Mouse (Mus musculus): ENCODE results near the gene Ufc1.
A peak's percentile ranks its signal among the peaks of the same experiment; 100 is the strongest.

The Ufc1 gene

GRCm38 (mm10) chr1:171271196-171271595, 23.6 kb downstream of the Ufc1 start:
- DNase-seq (ENCODE audit: low read depth, low spot score): no peak

GRCm38 (mm10) chr1:171270573-171270900, 24.3 kb downstream of the Ufc1 start:
- DNase-seq (ENCODE audit: low read depth, low spot score): peak; percentile 76

- peak; percentile 93 for DNase-seq (ENCODE audit: low read depth, low spot score)
Observed at GRCm38 (mm10) chr1:171269848-171270572, 24.8 kb downstream of the Ufc1 start, which contains the start of gene B4galt3. Gene B4galt3, plus strand, starts transcription at chr1:171270328.

GRCm38 (mm10) chr1:171268341-171268740, 26.5 kb downstream of the Ufc1 start:
- no peak for DNase-seq (ENCODE audit: low read depth, low spot score)

- no peak for DNase-seq (ENCODE audit: low read depth, low spot score)
Observed at GRCm38 (mm10) chr1:171265971-171266744, 28.7 kb downstream of the Ufc1 start.

- peak; percentile 76 for DNase-seq (ENCODE audit: low read depth, low spot score)
Observed at GRCm38 (mm10) chr1:171263666-171264461, 31.0 kb downstream of the Ufc1 start.

DNA sequence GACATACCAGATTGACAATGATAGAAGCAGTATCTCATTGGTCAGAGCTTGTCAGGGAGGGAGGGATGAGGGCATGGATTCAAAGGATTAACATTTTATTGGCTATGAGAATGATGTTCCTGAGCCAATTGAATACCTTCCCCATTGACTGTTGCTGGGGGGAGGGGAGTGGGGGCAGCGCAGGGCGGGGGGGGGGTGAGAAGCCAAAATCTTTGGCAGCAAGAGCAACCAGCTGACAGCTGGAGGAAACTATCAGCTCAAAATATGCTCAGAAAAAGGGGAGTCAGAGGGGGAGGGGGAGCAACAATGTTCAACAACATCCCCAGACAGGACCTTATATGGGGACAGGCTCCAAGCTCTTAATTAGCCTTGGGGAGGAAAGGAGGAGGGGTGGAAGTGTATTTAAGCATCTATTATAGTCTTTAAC, 31.6 kb downstream of the Ufc1 start:
- no peak for DNase-seq (ENCODE audit: low read depth, low spot score)

DNA sequence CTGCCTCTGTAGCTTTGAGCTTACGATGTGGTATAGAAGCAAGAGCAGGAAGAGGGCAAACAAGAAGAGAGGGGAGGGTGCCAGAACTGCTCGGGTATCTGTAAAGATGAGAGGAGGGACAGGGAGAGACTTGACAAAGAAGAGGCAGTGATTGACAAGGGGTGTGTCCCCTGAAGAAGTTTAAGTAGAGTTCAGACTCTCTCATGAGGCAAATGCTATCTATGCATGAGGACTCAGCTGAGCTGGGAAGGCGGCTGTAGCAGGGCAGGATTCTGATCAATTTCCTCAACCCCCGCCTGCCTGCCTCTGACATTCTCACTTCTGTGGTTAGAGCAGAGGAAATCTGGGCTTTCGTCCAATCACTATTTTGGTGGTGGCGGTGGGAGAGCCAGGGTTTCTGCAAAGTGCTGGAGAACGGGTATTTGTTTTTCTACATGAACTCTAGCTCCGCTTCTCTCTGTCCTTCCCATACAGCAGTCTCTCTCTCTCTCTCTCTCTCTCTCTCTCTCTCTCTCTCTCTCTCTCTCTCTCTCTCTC, 32.2 kb downstream of the Ufc1 start:
- no peak for DNase-seq (ENCODE audit: low read depth, low spot score)

DNA sequence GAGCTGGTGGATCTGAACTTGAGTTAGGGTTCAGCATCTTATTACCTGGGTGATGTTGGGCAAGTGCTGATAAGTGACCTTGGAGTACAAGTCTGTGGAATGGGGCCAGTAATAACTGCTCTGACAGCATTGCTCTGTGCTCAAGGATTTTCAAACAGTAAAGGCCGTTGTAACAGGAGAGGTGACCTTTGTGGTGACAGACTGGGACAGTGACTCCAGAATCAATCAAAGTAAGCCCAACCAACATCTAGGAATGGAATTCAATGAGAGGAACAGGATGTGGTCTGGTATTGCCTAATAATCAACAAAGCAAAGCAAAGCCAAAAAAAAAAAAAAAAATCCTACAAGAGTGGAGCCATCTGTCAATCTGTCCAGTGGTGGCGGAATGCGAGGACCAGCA, 34.5 kb downstream of the Ufc1 start:
- no peak for DNase-seq (ENCODE audit: low read depth, low spot score)

- no peak for DNase-seq (ENCODE audit: low read depth, low spot score)
Observed at GRCm38 (mm10) chr1:171258921-171259320, 35.9 kb downstream of the Ufc1 start.

DNA sequence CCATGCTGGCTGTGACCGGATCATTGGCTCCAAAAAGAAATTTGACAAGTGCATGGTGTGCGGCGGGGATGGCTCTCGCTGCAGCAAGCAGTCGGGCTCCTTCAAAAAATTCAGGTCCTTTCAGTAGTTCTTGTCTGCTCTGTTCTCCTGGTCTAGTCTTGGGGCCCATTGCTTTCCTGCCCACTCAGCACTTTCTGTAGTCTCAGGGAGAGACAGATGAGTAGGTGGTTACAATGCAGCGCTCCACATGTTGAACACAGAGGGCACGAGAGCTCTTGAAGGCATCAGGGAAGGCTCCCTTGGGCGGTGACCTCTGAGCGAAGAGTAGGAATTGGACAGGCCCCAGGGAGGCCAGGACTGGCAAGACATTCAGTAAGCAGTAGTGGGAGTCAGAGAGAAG, 37.0 kb downstream of the Ufc1 start:
- DNase-seq (ENCODE audit: low read depth, low spot score): no peak

- DNase-seq (ENCODE audit: low read depth, low spot score): peak; percentile 87
Observed at GRCm38 (mm10) chr1:171256937-171257548, 37.8 kb downstream of the Ufc1 start.

DNA sequence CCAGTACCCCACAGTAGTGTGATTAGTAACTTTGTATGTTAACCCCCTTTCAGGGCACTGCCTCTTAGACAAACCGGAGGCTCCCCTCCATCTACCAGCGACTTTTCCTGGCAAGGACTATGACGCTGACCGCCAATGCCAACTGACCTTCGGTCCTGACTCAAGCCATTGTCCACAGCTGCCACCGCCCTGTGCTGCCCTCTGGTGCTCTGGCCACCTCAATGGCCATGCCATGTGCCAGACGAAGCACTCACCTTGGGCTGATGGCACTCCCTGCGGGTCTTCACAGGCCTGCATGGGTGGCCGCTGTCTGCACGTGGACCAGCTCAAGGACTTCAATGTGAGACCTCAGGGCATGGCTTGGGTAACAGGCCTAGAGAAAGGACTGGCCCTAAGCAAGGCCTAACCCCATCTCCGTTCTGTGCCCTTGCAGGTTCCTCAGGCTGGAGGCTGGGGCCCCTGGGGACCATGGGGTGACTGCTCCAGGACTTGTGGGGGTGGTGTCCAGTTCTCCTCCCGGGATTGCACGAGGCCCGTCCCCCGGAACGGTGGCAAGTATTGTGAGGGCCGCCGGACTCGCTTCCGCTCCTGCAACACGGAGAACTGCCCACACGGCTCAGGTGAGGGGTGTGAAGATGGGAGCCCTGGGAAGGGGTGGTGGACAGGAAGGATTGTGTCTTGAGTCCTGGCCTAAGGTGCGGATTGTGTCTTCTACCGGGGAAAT, 38.6 kb downstream of the Ufc1 start:
- no peak for DNase-seq (ENCODE audit: low read depth, low spot score)

DNA sequence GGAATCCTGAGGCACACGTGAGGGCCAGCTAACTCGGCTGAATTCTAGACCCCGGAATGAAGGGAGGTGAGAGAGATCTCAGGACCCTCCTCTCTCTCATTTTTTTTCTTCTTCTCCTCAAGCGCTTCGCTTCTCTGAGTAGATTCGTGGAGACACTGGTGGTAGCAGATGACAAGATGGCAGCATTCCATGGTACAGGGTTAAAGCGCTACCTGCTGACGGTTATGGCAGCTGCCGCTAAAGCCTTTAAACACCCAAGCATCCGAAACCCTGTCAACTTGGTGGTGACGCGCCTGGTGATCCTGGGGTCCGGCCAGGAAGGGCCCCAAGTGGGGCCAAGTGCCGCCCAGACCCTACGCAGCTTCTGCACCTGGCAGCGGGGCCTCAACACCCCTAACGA, 42.4 kb downstream of the Ufc1 start:
- DNase-seq (ENCODE audit: low read depth, low spot score): peak; percentile 55

DNA sequence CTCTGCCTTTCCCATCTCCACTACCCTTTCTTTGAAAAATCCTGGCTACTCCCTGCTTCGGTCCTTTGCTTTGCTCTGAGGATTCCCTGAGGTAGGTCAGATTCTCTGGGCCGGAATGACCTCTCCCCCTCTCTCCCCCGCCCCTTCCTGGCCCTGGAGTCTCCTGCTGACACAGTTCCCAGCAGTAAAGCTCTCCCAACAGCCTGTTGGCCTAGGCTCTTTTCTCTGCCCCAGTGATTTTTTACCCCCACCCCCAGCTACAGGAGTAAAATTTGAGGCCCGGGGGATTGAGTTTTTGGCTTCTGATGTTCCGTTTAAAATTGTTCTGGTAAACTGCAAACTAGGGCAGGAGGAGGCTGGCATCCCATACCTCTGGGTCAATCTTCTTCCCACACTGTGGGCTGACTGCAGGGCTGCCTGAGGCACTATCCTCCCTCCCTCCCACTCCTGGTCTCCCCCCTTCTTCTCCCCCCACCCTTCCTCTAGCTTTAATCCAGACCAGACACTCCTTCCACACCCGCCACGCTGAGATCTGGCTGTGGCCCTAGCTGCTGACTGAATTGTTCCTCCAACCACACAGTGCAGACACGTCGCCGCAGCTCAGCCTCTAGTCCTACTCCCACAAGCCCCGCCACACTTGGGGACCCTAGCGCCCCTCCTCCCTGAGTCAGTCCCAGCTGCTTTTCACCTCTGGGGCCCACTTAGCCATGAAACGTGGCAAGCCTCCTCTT, 43.1 kb downstream of the Ufc1 start:
- peak; percentile 55 for DNase-seq (ENCODE audit: low read depth, low spot score)

GRCm38 (mm10) chr1:171250680-171251593, 43.9 kb downstream of the Ufc1 start, which contains the start of gene Ndufs2:
Gene Ndufs2, minus strand, starts transcription at chr1:171251388.
- DNase-seq (ENCODE audit: low read depth, low spot score): no peak

DNA sequence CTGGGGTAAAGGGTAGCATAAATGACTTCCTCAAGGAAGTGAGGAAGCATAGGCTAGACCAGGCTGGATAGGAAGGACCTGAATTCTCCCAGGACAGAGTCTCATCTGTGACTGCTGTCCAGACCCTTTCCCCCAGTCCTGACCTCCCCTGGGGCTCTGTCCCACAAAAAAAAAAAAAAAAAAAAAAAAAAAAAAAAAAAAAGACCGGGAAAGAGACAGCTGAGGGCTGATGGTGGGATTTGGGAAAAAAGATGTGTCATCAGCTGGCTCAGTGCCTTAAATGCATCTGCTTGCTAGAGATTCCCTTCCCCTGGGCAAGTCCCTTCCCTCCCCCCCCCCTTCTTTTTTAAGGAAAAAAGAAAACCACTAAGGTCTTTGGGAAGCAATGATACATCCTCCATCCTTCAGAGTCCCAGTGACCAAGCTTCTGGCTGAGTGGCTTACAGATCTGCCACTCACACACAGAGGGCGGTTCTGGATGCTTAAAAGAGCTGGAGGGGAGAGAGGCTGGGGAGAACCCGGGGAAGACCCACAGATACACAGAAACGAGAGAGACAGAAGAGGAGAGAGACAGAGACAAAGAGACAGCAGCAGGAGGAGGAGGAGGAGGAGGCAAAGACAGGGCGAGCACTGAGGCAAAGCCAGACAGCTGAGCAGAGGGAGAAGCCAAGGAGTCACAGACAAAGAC, 44.8 kb downstream of the Ufc1 start, which contains the start of gene Adamts4:
Gene Adamts4, plus strand, starts transcription at position 509 of the 688 bp plus-strand sequence.
- DNase-seq (ENCODE audit: low read depth, low spot score): no peak
